Mouse (Mus musculus) myocyte (in vitro differentiated cells): ENCODE results near the gene Dgki.

Experiments used
- CEBPB ChIP-seq: IDR thresholded peaks from 2 replicates; pipeline ENCODE4 v1.6.1; 2011; ENCODE audit warnings: mild to moderate bottlenecking, moderate library complexity; ENCODE audit not compliant: poor library complexity, insufficient read depth, severe bottlenecking
- MAX ChIP-seq: IDR thresholded peaks from one replicate; pipeline ENCODE4 v1.6.1; 2011; ENCODE audit warnings: low read depth, mild to moderate bottlenecking, control low read depth
- MYOD1 ChIP-seq, 3 experiments: IDR thresholded peaks; one replicate each; pipeline ENCODE4 v1.6.1; 2011; ENCODE audit warnings: control low read depth in 2 of 3, low read depth in 2 of 3, mild to moderate bottlenecking in 2 of 3, moderate library complexity in 1 of 3; ENCODE audit not compliant: insufficient read length in 2 of 3, control insufficient read depth in 1 of 3
- POLR2A ChIP-seq: IDR thresholded peaks from one replicate; pipeline ENCODE4 v1.6.1; 2011; ENCODE audit warnings: low read depth, mild to moderate bottlenecking, control low read depth, moderate library complexity; ENCODE audit not compliant: insufficient read length
- POLR2AphosphoS2 ChIP-seq: IDR thresholded peaks from one replicate; pipeline ENCODE4 v1.6.1; 2011; ENCODE audit warnings: low read depth, control low read depth; ENCODE audit not compliant: insufficient read length
- USF1 ChIP-seq: IDR thresholded peaks from one replicate; pipeline ENCODE4 v1.6.1; 2011; ENCODE audit warnings: low read depth, mild to moderate bottlenecking, control low read depth, moderate library complexity

DNA sequence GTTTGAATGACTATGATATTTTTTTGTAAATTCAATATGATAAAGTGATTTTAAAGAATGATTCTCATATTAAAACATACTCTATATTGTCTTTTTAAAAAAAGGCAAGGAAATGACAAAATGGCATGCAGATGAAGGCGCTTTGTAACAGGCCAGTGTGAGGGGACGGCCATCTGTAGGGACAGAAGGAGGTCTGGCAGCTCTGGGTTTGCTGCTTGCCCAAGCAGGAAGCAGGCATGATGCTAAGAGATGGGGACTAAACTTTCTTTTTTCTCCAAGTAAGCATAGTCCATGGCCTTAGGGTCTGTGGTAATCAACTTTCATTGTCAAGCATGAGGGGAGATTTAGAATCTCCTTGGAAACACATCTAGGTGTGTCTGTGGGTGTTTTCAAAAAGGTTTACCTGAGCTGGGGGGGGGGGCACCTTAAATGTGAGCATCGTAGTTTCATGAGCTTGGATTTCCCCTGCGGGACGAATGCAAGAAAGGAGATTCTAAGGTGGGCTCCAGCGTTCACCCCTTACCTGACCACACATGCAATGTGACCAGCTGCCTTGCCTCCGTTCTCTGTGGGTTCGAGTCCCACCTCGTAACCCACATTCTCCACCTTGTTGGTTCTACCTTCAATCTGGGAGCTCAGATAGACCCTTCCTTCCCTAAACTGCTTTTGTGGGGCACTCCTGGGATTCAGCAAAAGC is 26.1 kb upstream of the Dgki start:
- TF ChIP-seq POLR2AphosphoS2 (no peak), POLR2A (no peak), MYOD1 (IDR thresholded peaks at IDR 0.05; ENCODE audit: control insufficient read depth in 1 of 3, insufficient read length in 2 of 3, low read depth in 2 of 3) (no peak), USF1 (no peak), CEBPB (no peak), MAX (no peak)
